Mouse (Mus musculus): ENCODE results near the gene Apoc2. TPM values are rescaled to one million over a fixed set of nuclear protein-coding genes. Genes with fewer than 3 reads are reported as not detected.
"Not testable (repeated sequence)": the region's sequence is repeated elsewhere in the genome, so short reads cannot be mapped to it uniquely, and the experiment has no call there.

The Apoc2 gene
- polyA plus RNA-seq, 1 experiment = 4.1 TPM

GRCm38 (mm10) chr7:19698907-19699826, 21.4 kb upstream of the Apoc2 start, which contains the start of gene Apoe:
Gene Apoe, minus strand, starts transcription at chr7:19699188.
- no peak for DNase-seq (ENCODE audit: low read depth)

GRCm38 (mm10) chr7:19697949-19698906, 20.5 kb upstream of the Apoc2 start:
- no peak for DNase-seq (ENCODE audit: low read depth)

GRCm38 (mm10) chr7:19696336-19696873, 18.7 kb upstream of the Apoc2 start:
- no peak for DNase-seq (ENCODE audit: low read depth)

- DNase-seq (ENCODE audit: low read depth) = no peak
Observed at GRCm38 (mm10) chr7:19695881-19696280, 18.1 kb upstream of the Apoc2 start.

- no peak for DNase-seq (ENCODE audit: low read depth)
Observed at GRCm38 (mm10) chr7:19695213-19695594, 17.5 kb upstream of the Apoc2 start.

- no peak for DNase-seq (ENCODE audit: low read depth)
Observed at GRCm38 (mm10) chr7:19694336-19695212, 16.8 kb upstream of the Apoc2 start.

- no peak for DNase-seq (ENCODE audit: low read depth)
Observed at GRCm38 (mm10) chr7:19693421-19693820, 15.7 kb upstream of the Apoc2 start.

GRCm38 (mm10) chr7:19691873-19692865, 14.4 kb upstream of the Apoc2 start, which contains the start of gene Apoc1:
Gene Apoc1, minus strand, starts transcription at chr7:19692660.
- DNase-seq (ENCODE audit: low read depth) = no peak

GRCm38 (mm10) chr7:19691434-19691833, 13.7 kb upstream of the Apoc2 start:
- DNase-seq (ENCODE audit: low read depth) = no peak

GRCm38 (mm10) chr7:19690845-19691244, 13.1 kb upstream of the Apoc2 start:
- DNase-seq (ENCODE audit: low read depth) = no peak

- no peak for DNase-seq (ENCODE audit: low read depth)
Observed at GRCm38 (mm10) chr7:19688611-19689010, 10.9 kb upstream of the Apoc2 start.

GRCm38 (mm10) chr7:19688101-19688500, 10.4 kb upstream of the Apoc2 start:
- DNase-seq (ENCODE audit: low read depth) = no peak

GRCm38 (mm10) chr7:19686927-19687583, 9.3 kb upstream of the Apoc2 start:
- not testable (repeated sequence) for DNase-seq (ENCODE audit: low read depth)

GRCm38 (mm10) chr7:19686521-19686920, 8.8 kb upstream of the Apoc2 start:
- no peak for DNase-seq (ENCODE audit: low read depth)

- no peak for DNase-seq (ENCODE audit: low read depth)
Observed at GRCm38 (mm10) chr7:19685374-19685773, 7.6 kb upstream of the Apoc2 start.

GRCm38 (mm10) chr7:19683771-19684201, 6.0 kb upstream of the Apoc2 start:
- DNase-seq (ENCODE audit: low read depth) = no peak

- DNase-seq (ENCODE audit: low read depth) = no peak
Observed at GRCm38 (mm10) chr7:19682979-19683378, 5.2 kb upstream of the Apoc2 start.

- no peak for DNase-seq (ENCODE audit: low read depth)
Observed at GRCm38 (mm10) chr7:19681202-19681694, 3.5 kb upstream of the Apoc2 start, which contains the start of the genes Gm44805 and Apoc4. Gene Gm44805, minus strand, starts transcription at chr7:19681423. Gene Apoc4, minus strand, starts transcription at chr7:19681479.

- DNase-seq (ENCODE audit: low read depth) = no peak
Observed at GRCm38 (mm10) chr7:19680702-19681101, 3.0 kb upstream of the Apoc2 start.
